In the genomic region with DNA sequence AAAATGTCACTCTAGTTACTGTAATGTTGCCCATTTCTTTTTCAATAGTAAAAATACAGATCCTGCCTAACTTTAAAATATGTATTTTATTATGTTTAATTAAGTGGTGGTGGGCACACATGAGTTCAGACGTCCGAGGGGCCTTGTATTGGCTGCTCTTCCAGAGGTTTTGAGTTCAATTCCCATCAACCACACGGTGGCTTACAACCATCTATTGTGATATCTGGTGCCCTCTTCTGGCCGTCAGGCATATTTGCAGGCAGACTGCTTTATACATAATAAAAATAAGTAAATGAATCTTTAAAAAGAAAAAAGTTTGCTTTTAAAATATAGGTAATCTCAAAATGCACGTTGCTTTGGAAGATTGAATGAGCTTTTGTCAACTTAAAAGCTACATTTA, we compare ENCODE assay signal across 13 mouse cellular contexts. TPM values are rescaled to one million over a fixed set of nuclear protein-coding genes. Genes with fewer than 3 reads are reported as not detected.
A peak's percentile ranks its signal among the peaks of the same experiment; 100 is the strongest.
DNase-seq lines count a peak whose midpoint lies in the region; TF ChIP-seq lines count a peak whose summit lies in the region.
"Had no signal": no experiment of that assay in that cellular context is flagged by ENCODE, and none has a peak within 500 bp of the region (broad histone marks: within the 10 kb centered on the region; RNA-seq: fewer than 3 reads in every experiment).

No protein-coding gene starts in this region.

- no peak overlapping the region for H3K4me3 ChIP-seq in layer of hippocampus, adult 2 months
- H3K4me3 ChIP-seq: embryonic facial prominence, embryonic 13.5 days; hindbrain, embryonic 10.5 days; liver, embryonic 13.5 days had no signal

- no peak overlapping the region for H3K27ac ChIP-seq in layer of hippocampus, adult 2 months
- H3K27ac ChIP-seq: embryonic facial prominence, embryonic 13.5 days; hindbrain, embryonic 10.5 days; liver, embryonic 13.5 days had no signal

- TF ChIP-seq CTCF in layer of hippocampus, adult 2 months (conservative IDR thresholded peaks at IDR 0.05) = peak; percentile 76

- no peak for DNase-seq in layer of hippocampus, adult 2 months (ENCODE audit: low spot score in 2 of 2)
- no peak for DNase-seq in layer of hippocampus, postnatal 36 days
- peak; percentile 29 for DNase-seq in CD4-positive helper T cell, adult 2 months (ENCODE audit: low read depth, low spot score)
- DNase-seq in MEL-GATA-1-ER (ENCODE audit: extremely low read depth, low read depth) = peak; percentile 33
- DNase-seq in embryo, embryonic 11 days = peak; percentile 23
- no peak for DNase-seq in adrenal gland, adult 8-10 months
- DNase-seq in urinary bladder, postnatal 10 days (ENCODE audit: low spot score) = no peak
- DNase-seq in left cerebral cortex, adult 11 months (ENCODE audit: low spot score) = no peak
- DNase-seq: adrenal gland, postnatal 25 days; gastrocnemius, postnatal 25 days; liver, embryonic 13.5 days had no signal

RNA-seq across cellular contexts. Expression of a gene that starts 55.0 kb away (rescaled TPM):
- total RNA-seq in layer of hippocampus, adult 2 months (2021) = 10 to 100 TPM; 30.6 to 38.5 TPM
- 10 to 100 TPM; 35.7 to 39.6 TPM for total RNA-seq in layer of hippocampus, postnatal 36 days (2021)
- total RNA-seq in adrenal gland, adult 8-10 months (2022) = 10 to 100 TPM; 14.6 to 25.4 (median 22.3) TPM

Comparison
In these comparisons a context has a peak if more than half of its experiments do, and no peak if none do; other contexts are left out.
1. DNase-seq: peak in CD4-positive helper T cell, adult 2 months (single experiment), MEL-GATA-1-ER (single experiment) and embryo, embryonic 11 days (single experiment); none in layer of hippocampus, adult 2 months (0 of 2), layer of hippocampus, postnatal 36 days (0 of 2), adrenal gland, adult 8-10 months (single experiment), urinary bladder, postnatal 10 days (single experiment) and left cerebral cortex, adult 11 months (single experiment).